Mouse (Mus musculus) hindbrain, embryonic 16.5 days (tissue): ENCODE results near the gene Erc1. TPM values are rescaled to one million over a fixed set of nuclear protein-coding genes. Genes with fewer than 3 reads are reported as not detected.

ENCODE experiments used
- ATAC-seq: fragments of 200-750 bp; cut with Nextera tagmentation; 2 replicates; pipeline ENCODE4 v1.8.0; 2017; ENCODE audit warnings: moderate TSS enrichment, moderate library complexity
- H3K27ac ChIP-seq: fragments of 300-500 bp; sonication (generic); 2 replicates; pipeline ENCODE4 v1.5.1; 2014; ENCODE audit warnings: low read depth, mild to moderate bottlenecking, control low read depth, low read length, moderate library complexity
- H3K27me3 ChIP-seq: fragments of 300-500 bp; sonication (generic); replicated peaks from 2 replicates; pipeline ENCODE4 v1.6.1; 2014; ENCODE audit warnings: low read length; ENCODE audit not compliant: control insufficient read depth, insufficient read depth
- H3K36me3 ChIP-seq: fragments of 300-500 bp; sonication (generic); 2 replicates; pipeline ENCODE4 v1.6.1; 2014; ENCODE audit warnings: mild to moderate bottlenecking, low read length, moderate library complexity, mixed read lengths; ENCODE audit not compliant: control insufficient read depth, insufficient read depth
- H3K4me1 ChIP-seq: fragments of 300-500 bp; sonication (generic); 2 replicates; pipeline ENCODE4 v1.6.1; 2014; ENCODE audit warnings: low read depth, low read length; ENCODE audit not compliant: control insufficient read depth, insufficient read depth
- H3K4me2 ChIP-seq: fragments of 300-500 bp; sonication (generic); 2 replicates; pipeline ENCODE4 v1.6.1; 2014; ENCODE audit warnings: mild to moderate bottlenecking, low read length, control low read depth, moderate library complexity
- H3K4me3 ChIP-seq: fragments of 300-500 bp; sonication (generic); 2 replicates; pipeline ENCODE4 v1.5.1; 2014; ENCODE audit warnings: mild to moderate bottlenecking, low read length, control low read depth, moderate library complexity
- H3K9ac ChIP-seq: fragments of 300-500 bp; sonication (generic); 2 replicates; pipeline ENCODE4 v1.6.1; 2014; ENCODE audit warnings: low read depth, mild to moderate bottlenecking, control low read depth, low read length, moderate library complexity
- H3K9me3 ChIP-seq: fragments of 300-500 bp; sonication (generic); 2 replicates; pipeline ENCODE4 v1.6.1; 2014; ENCODE audit warnings: mild to moderate bottlenecking, low read length, moderate library complexity; ENCODE audit not compliant: control insufficient read depth
- WGBS: fragments of 180-500 bp; shearing (Covaris S2); extraction: QIAGEN DNeasy Blood & Tissue Kit; methylation state at CpG from one replicate; pipeline ENCODE4 v1.1.7; 2014; 5-methylcytosine and 5-hydroxymethylcytosine counted together
- polyA plus RNA-seq: library from polyadenylated mRNA; unstranded; fragments of >200 nt; fragmentation: Nextera tagmentation; extraction: Ambion mirVana; gene quantifications from 2 replicates; pipeline ENCODE4 v1.2.1, GENCODE M21; 2015

Gene Erc1
- polyA plus RNA-seq, 1 experiment from 2014 or later = 46.9 TPM

DNA sequence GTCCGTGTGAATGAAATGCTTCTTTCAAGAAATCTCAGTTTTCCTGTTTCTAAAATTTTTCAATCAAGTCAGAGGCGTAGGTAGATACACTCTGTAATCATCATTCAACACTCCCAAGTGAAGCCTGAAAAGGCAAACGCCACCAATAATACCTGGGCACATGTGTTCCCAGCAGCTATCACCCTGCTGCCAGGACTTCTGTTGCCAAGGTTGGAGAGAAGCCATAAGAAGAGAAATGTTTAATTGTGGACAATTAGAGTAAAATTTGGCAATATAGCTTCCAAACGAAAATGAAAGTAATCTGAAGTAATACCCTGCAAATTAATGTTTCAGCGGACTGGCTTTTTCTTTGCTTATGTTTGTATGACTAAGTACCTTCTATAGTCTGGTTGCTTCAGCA lies 140.1 kb downstream of the Erc1 start:
- ATAC-seq = no peak
- Histone ChIP-seq H3K4me3 (no peak overlapping the region), H3K4me1 (no peaks in the 10 kb centered on the region), H3K9me3 (no peaks in the 10 kb centered on the region), H3K4me2 (no peak overlapping the region), H3K36me3 (peaks cover 2% of the 10 kb centered on the region; the same call in 1 of the 2 replicates), H3K27me3 (no peaks in the 10 kb centered on the region), H3K27ac (no peak overlapping the region), H3K9ac (no peak overlapping the region)
- 81% methylated on average over 5 of the region's 5 CpGs for WGBS

GRCm38 (mm10) chr6:119704899-119705298 lies 143.1 kb downstream of the Erc1 start:
- Histone ChIP-seq H3K9ac (no peak overlapping the region), H3K4me2 (no peak overlapping the region), H3K27ac (no peak overlapping the region), H3K4me1 (no peaks in the 10 kb centered on the region), H3K27me3 (no peaks in the 10 kb centered on the region), H3K4me3 (no peak overlapping the region), H3K9me3 (no peaks in the 10 kb centered on the region), H3K36me3 (peaks cover 2% of the 10 kb centered on the region; the same call in 1 of the 2 replicates)
- ATAC-seq = no peak
- WGBS = 96% methylated on average over 2 of the region's 2 CpGs

DNA sequence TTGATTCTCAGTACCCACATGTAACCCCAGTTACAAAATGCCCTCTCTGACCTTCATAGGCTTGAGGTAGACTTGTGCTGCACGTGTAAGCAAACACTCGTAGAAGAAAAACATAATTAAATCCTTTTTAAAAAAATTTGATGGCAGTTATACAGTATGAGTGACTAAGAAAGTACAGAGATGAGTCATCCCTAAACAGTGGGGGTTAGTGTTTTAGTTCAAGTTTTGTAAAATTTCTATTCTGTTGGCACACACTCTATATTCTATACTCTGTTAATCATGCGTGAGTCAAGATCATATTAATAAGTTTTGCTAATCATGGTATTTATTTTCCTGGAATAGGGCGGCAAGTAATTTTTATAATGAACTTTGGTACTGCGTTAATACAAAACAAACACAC lies 155.2 kb downstream of the Erc1 start:
- H3K27ac ChIP-seq = no peak overlapping the region
- 91% methylated on average over 5 of the region's 5 CpGs for whole genome bisulfite sequencing
- no peak overlapping the region for H3K9ac ChIP-seq
- no peaks in the 10 kb centered on the region for H3K4me1 ChIP-seq
- no peak overlapping the region for H3K4me3 ChIP-seq
- no peak for ATAC-seq
- H3K36me3 ChIP-seq = peaks cover 3% of the 10 kb centered on the region; the same call in 1 of the 2 replicates
- no peaks in the 10 kb centered on the region for H3K27me3 ChIP-seq
- no peaks in the 10 kb centered on the region for H3K9me3 ChIP-seq
- no peak overlapping the region for H3K4me2 ChIP-seq

DNA sequence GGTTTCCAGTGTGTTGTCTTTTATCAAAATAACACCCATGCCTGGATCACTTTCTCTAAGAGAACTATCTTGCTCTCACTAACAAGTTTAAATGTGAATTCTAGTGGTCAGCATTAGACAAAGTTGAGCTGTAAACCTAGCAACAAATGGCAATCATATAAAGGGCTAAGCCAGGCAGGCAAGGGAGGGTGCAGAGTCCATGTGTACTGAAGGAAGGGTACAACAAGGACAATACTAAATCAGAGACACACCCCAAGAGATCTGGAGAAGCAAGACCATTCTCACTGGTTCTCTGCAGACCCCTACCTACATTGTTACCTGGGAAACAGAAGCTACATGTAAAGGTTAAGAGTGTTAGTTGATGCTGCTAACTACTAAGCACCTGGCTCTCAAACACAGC lies 161.5 kb downstream of the Erc1 start:
- no peak overlapping the region for H3K9ac ChIP-seq
- no peaks in the 10 kb centered on the region for H3K27me3 ChIP-seq
- no peak overlapping the region for H3K4me2 ChIP-seq
- H3K4me1 ChIP-seq = no peaks in the 10 kb centered on the region
- H3K36me3 ChIP-seq = 0 out of 2 replicates have a peak, but pooled peaks cover 3% of the 10 kb centered on the region
- no peak overlapping the region for H3K27ac ChIP-seq
- H3K4me3 ChIP-seq = no peak overlapping the region
- no peaks in the 10 kb centered on the region for H3K9me3 ChIP-seq
- no peak for ATAC-seq

DNA sequence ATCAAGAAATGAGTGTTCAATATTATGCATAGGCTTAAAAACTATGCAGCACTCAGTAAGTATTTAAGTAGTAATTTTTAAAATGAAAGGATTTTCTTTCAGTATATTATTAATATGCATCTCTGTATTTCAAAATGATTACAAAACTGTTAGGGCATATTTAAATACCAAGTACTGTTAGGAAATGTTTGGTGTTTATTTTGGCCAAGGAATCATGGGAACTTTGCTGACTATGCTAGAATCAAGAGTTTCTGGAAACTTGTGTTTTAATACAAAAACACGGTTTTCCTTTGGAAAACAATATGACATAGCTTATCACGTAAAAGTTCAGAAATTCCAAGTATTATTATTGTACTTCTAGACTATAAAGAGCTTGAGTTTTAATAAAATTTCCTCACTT lies 167.2 kb downstream of the Erc1 start:
- no peak overlapping the region for H3K9ac ChIP-seq
- ATAC-seq = no peak

DNA sequence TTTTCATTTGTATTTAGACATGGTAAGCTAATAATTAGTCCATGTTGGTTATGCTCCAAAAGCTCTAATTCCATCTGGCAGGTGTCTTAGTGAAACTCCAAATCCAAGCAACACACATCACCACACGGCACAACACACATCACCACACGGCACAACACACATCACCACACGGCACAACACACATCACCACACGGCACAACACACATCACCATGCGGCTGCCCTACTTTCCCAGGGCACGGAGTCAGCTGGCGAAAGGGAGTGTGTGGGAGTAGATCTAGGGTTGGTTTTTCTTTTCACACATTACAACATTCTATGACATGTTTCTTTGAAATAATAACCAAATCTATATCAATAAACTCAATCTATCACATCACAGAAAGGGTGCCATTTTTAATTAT lies 173.2 kb downstream of the Erc1 start:
- Histone ChIP-seq H3K27me3 (no peaks in the 10 kb centered on the region), H3K4me2 (no peak overlapping the region), H3K36me3 (peaks cover 3% of the 10 kb centered on the region; the same call in 1 of the 2 replicates), H3K9ac (no peak overlapping the region), H3K9me3 (peaks cover 3% of the 10 kb centered on the region; the same call in 1 of the 2 replicates), H3K4me3 (no peak overlapping the region), H3K27ac (no peak overlapping the region), H3K4me1 (peaks cover 6% of the 10 kb centered on the region)
- 80% methylated on average over 7 of the region's 7 CpGs for WGBS
- no peak; the same call in 1 of the 2 replicates for ATAC-seq

More for the DNA sequence above, 167.2 kb downstream of the Erc1 start:
- Histone ChIP-seq H3K4me3 (no peak overlapping the region), H3K4me1 (no peaks in the 10 kb centered on the region), H3K9me3 (peaks cover 3% of the 10 kb centered on the region; the same call in 1 of the 2 replicates), H3K27me3 (no peaks in the 10 kb centered on the region), H3K4me2 (no peak overlapping the region), H3K27ac (no peak overlapping the region), H3K36me3 (peaks cover 6% of the 10 kb centered on the region; the same call in 1 of the 2 replicates)
- WGBS = 88% methylated on average over 2 of the region's 2 CpGs

DNA sequence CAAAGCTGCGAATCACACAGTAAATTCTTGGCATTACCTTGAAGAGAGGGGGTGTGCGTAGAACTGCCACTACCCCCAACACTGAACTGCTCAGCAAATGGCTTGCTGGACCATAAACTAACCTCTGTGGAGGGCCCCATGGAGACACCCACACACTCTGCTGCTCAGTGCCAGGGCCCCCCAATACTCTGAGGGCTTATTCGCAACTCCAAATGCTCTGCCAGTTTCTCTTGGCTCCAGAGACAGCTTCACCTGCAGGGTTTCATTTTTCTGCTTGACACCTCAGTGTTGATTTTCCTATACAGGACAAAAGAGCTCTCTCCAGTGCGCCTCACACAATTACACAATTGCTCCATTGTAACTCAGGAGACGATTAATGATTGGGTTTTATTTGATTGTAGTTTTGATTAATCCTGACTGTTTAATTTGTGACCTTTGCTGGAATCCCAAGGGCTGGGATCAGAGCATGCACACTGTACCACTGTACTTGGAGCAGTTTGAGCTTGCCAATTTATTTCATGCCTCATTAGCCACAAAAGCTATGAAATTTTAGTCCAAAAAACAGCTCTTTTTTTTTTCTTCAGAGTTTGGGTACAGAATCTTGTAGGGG lies 173.7 kb downstream of the Erc1 start:
- WGBS = 38% methylated on average over 5 of the region's 5 CpGs
- Histone ChIP-seq H3K36me3 (peaks cover 3% of the 10 kb centered on the region; the same call in 1 of the 2 replicates), H3K9me3 (peaks cover 3% of the 10 kb centered on the region; the same call in 1 of the 2 replicates), H3K4me2 (no peak overlapping the region), H3K9ac (no peak overlapping the region), H3K27ac (peak overlapping the region; percentile 2; the same call in 1 of the 2 replicates), H3K27me3 (no peaks in the 10 kb centered on the region), H3K4me1 (peaks cover 6% of the 10 kb centered on the region), H3K4me3 (no peak overlapping the region)
- peak; percentile 92 for ATAC-seq

DNA sequence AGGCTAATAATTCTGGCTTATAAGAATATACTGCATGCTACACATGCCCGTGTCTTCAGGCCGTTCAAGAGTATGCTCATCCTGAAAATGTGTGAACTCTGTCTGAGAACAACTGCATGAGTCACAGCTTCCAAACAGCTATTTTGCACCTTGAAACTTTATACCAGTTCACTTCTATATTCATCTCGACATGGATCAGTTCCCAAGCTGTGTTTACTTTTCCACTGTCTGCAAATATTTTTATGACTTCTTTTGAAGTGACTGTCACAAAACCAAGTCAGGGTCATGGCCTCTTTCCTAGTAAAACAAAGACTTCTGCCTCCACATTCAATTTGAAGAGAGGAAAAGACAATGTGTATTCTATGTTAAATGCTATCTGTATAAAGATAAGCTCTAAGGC lies 178.2 kb downstream of the Erc1 start:
- H3K27ac ChIP-seq = no peak overlapping the region
- no peaks in the 10 kb centered on the region for H3K27me3 ChIP-seq
- H3K36me3 ChIP-seq = no peaks in the 10 kb centered on the region; the same call in 1 of the 2 replicates
- peaks cover 6% of the 10 kb centered on the region for H3K4me1 ChIP-seq
- H3K9me3 ChIP-seq = no peaks in the 10 kb centered on the region
- no peak for ATAC-seq
- H3K4me3 ChIP-seq = no peak overlapping the region
- 79% methylated on average over 3 of the region's 3 CpGs for WGBS
- no peak overlapping the region for H3K4me2 ChIP-seq
- no peak overlapping the region for H3K9ac ChIP-seq

- Histone ChIP-seq H3K4me2 (no peak overlapping the region), H3K36me3 (no peaks in the 10 kb centered on the region), H3K4me3 (no peak overlapping the region), H3K4me1 (no peaks in the 10 kb centered on the region), H3K9ac (no peak overlapping the region), H3K27me3 (no peaks in the 10 kb centered on the region), H3K27ac (no peak overlapping the region), H3K9me3 (no peaks in the 10 kb centered on the region)
- ATAC-seq = no peak
- 86% methylated on average over 2 of the region's 2 CpGs for WGBS
These were observed 185.0 kb downstream of the Erc1 start for GRCm38 (mm10) chr6:119662936-119663335.
